Mouse (Mus musculus) embryonic facial prominence, embryonic 15.5 days (tissue): ENCODE data around the gene Dpf3. TPM values are rescaled to one million over a fixed set of nuclear protein-coding genes. Genes with fewer than 3 reads are reported as not detected.

ENCODE experiments used
- ATAC-seq: fragments of 200-750 bp; cut with Nextera tagmentation; 2 replicates; pipeline ENCODE4 v1.8.0; 2017; ENCODE audit warnings: low read depth, moderate TSS enrichment; ENCODE audit not compliant: insufficient number of reproducible peaks, low FRiP score, low TSS enrichment
- H3K27ac ChIP-seq: fragments of 300-500 bp; sonication (generic); replicated peaks from 2 replicates; pipeline ENCODE4 v1.5.1; 2015; ENCODE audit warnings: mild to moderate bottlenecking, inconsistent platforms
- H3K27me3 ChIP-seq: fragments of 300-500 bp; sonication (generic); 2 replicates; pipeline ENCODE4 v1.6.1; 2015; ENCODE audit warnings: inconsistent platforms
- H3K36me3 ChIP-seq: fragments of 300-500 bp; sonication (generic); 2 replicates; pipeline ENCODE4 v1.6.1; 2015; ENCODE audit warnings: mild to moderate bottlenecking, inconsistent platforms
- H3K4me1 ChIP-seq: fragments of 300-500 bp; sonication (generic); 2 replicates; pipeline ENCODE4 v1.6.1; 2015; ENCODE audit warnings: inconsistent platforms
- H3K4me2 ChIP-seq: fragments of 300-500 bp; sonication (generic); replicated peaks from 2 replicates; pipeline ENCODE4 v1.6.1; 2015; ENCODE audit warnings: mild to moderate bottlenecking, inconsistent platforms
- H3K4me3 ChIP-seq: fragments of 300-500 bp; sonication (generic); replicated peaks from 2 replicates; pipeline ENCODE4 v1.5.1; 2015; ENCODE audit warnings: mild to moderate bottlenecking, inconsistent platforms
- H3K9ac ChIP-seq: fragments of 300-500 bp; sonication (generic); 2 replicates; pipeline ENCODE4 v1.6.1; 2015; ENCODE audit warnings: inconsistent platforms
- H3K9me3 ChIP-seq: fragments of 300-500 bp; sonication (generic); replicated peaks from 2 replicates; pipeline ENCODE4 v1.6.1; 2016; ENCODE audit warnings: inconsistent platforms
- WGBS: fragments of 180-500 bp; shearing (Covaris S2); methylation state at CpG from one replicate; pipeline ENCODE4 v1.1.7; 2015; 5-methylcytosine and 5-hydroxymethylcytosine counted together
- polyA plus RNA-seq: library from polyadenylated mRNA; unstranded; fragments of >200 nt; fragmentation: Nextera tagmentation; extraction: Ambion mirVana; gene quantifications from 2 replicates; pipeline ENCODE4 v1.2.1, GENCODE M21; 2015

Gene Dpf3
- polyA plus RNA-seq: 3.9 and 4.6 TPM in 2 replicates

- ATAC-seq: peak; percentile 93
- H3K27me3 ChIP-seq: peaks cover 33% of the 10 kb centered on the region
Measured at GRCm38 (mm10) chr12:83487476-83487991, at the start of gene Dpf3. TSS of gene Dpf3 (minus strand) at chr12:83487716.

GRCm38 (mm10) chr12:83536039-83536438 lies 48.5 kb upstream of the Dpf3 start:
- Histone ChIP-seq H3K9me3 (no peaks in the 10 kb centered on the region), H3K4me1 (peaks cover 12% of the 10 kb centered on the region), H3K4me2 (0 out of 2 replicates have a peak overlapping the region, but pooled peaks have one; percentile 2), H3K27ac (peak overlapping the region; percentile 48; the same call in 1 of the 2 replicates), H3K27me3 (no peaks in the 10 kb centered on the region), H3K4me3 (no peak overlapping the region), H3K36me3 (peaks cover 80% of the 10 kb centered on the region), H3K9ac (no peak overlapping the region)
- 36% methylated on average over 9 of the region's 9 CpGs for WGBS
- ATAC-seq: no peak

More at GRCm38 (mm10) chr12:83487476-83487991, at the start of gene Dpf3:
- Histone ChIP-seq H3K4me1 (peaks cover 35% of the 10 kb centered on the region), H3K4me2 (peak within 1 kb of the TSS; percentile 100), H3K9ac (peak within 1 kb of the TSS; percentile 40), H3K9me3 (0 out of 2 replicates have a peak, but pooled peaks cover 4% of the 10 kb centered on the region), H3K36me3 (no peaks in the 10 kb centered on the region), H3K27ac (0 out of 2 replicates have a peak within 1 kb of the TSS, but pooled peaks have one; percentile 39), H3K4me3 (peak within 1 kb of the TSS; percentile 66)
- WGBS: under 1% methylated on average over 31 of the region's 31 CpGs

- 61% methylated on average over 11 of the region's 11 CpGs for WGBS
- Histone ChIP-seq H3K9ac (no peak overlapping the region), H3K27me3 (no peaks in the 10 kb centered on the region), H3K4me3 (no peak overlapping the region), H3K4me2 (no peak overlapping the region), H3K9me3 (no peaks in the 10 kb centered on the region), H3K4me1 (peaks cover 12% of the 10 kb centered on the region), H3K36me3 (peaks cover 77% of the 10 kb centered on the region), H3K27ac (peak overlapping the region; percentile 48; the same call in 1 of the 2 replicates)
- no peak for ATAC-seq
Measured at GRCm38 (mm10) chr12:83535428-83535827, 47.9 kb upstream of the Dpf3 start.

- WGBS: 77% methylated on average over 3 of the region's 3 CpGs
- ATAC-seq: no peak
Measured at GRCm38 (mm10) chr12:83534190-83534589, 46.7 kb upstream of the Dpf3 start.

GRCm38 (mm10) chr12:83532966-83533365 lies 45.5 kb upstream of the Dpf3 start:
- Histone ChIP-seq H3K27me3 (no peaks in the 10 kb centered on the region), H3K36me3 (peaks cover 67% of the 10 kb centered on the region), H3K4me3 (no peak overlapping the region), H3K4me2 (no peak overlapping the region), H3K9me3 (no peaks in the 10 kb centered on the region), H3K4me1 (peaks cover 12% of the 10 kb centered on the region), H3K9ac (no peak overlapping the region), H3K27ac (no peak overlapping the region)
- WGBS: 91% methylated on average over 3 of the region's 3 CpGs
- no peak for ATAC-seq

More at GRCm38 (mm10) chr12:83534190-83534589, 46.7 kb upstream of the Dpf3 start:
- H3K9ac ChIP-seq: no peak overlapping the region
- no peak overlapping the region for H3K4me2 ChIP-seq
- peaks cover 12% of the 10 kb centered on the region for H3K4me1 ChIP-seq
- H3K4me3 ChIP-seq: no peak overlapping the region
- no peaks in the 10 kb centered on the region for H3K9me3 ChIP-seq
- no peaks in the 10 kb centered on the region for H3K27me3 ChIP-seq
- H3K27ac ChIP-seq: no peak overlapping the region
- H3K36me3 ChIP-seq: peaks cover 71% of the 10 kb centered on the region

GRCm38 (mm10) chr12:83531992-83532391 lies 44.5 kb upstream of the Dpf3 start:
- 83% methylated on average over 6 of the region's 6 CpGs for WGBS
- Histone ChIP-seq H3K4me3 (no peak overlapping the region), H3K4me2 (no peak overlapping the region), H3K9ac (no peak overlapping the region), H3K27ac (no peak overlapping the region), H3K9me3 (no peaks in the 10 kb centered on the region), H3K27me3 (no peaks in the 10 kb centered on the region), H3K4me1 (peaks cover 12% of the 10 kb centered on the region), H3K36me3 (peaks cover 59% of the 10 kb centered on the region)
- no peak for ATAC-seq

- H3K27ac ChIP-seq: no peak overlapping the region
- H3K4me3 ChIP-seq: no peak overlapping the region
- H3K9me3 ChIP-seq: no peaks in the 10 kb centered on the region
- no peak overlapping the region for H3K4me2 ChIP-seq
- peaks cover 41% of the 10 kb centered on the region for H3K36me3 ChIP-seq
- peaks cover 4% of the 10 kb centered on the region for H3K4me1 ChIP-seq
- no peak for ATAC-seq
- no peak overlapping the region for H3K9ac ChIP-seq
- no peaks in the 10 kb centered on the region for H3K27me3 ChIP-seq
- WGBS: 88% methylated on average over 5 of the region's 5 CpGs
Measured at GRCm38 (mm10) chr12:83528665-83529064, 41.1 kb upstream of the Dpf3 start.

GRCm38 (mm10) chr12:83527816-83528215 lies 40.3 kb upstream of the Dpf3 start:
- no peak overlapping the region for H3K4me2 ChIP-seq
- no peak overlapping the region for H3K9ac ChIP-seq
- peaks cover 4% of the 10 kb centered on the region for H3K4me1 ChIP-seq
- 0 out of 2 replicates have a peak overlapping the region, but pooled peaks have one; percentile 22 for H3K27ac ChIP-seq
- WGBS: 47% methylated on average over 6 of the region's 6 CpGs
- ATAC-seq: no peak
- H3K27me3 ChIP-seq: no peaks in the 10 kb centered on the region
- H3K4me3 ChIP-seq: no peak overlapping the region
- H3K9me3 ChIP-seq: no peaks in the 10 kb centered on the region
- peaks cover 33% of the 10 kb centered on the region for H3K36me3 ChIP-seq

GRCm38 (mm10) chr12:83525822-83526544 lies 38.5 kb upstream of the Dpf3 start:
- H3K36me3 ChIP-seq: peaks cover 16% of the 10 kb centered on the region
- H3K4me2 ChIP-seq: peak overlapping the region; percentile 28; the same call in 1 of the 2 replicates
- H3K4me3 ChIP-seq: peak overlapping the region; percentile 14; the same call in 1 of the 2 replicates
- peak overlapping the region; percentile 75 for H3K27ac ChIP-seq
- no peaks in the 10 kb centered on the region for H3K27me3 ChIP-seq
- 44% methylated on average over 18 of the region's 18 CpGs for WGBS
- H3K4me1 ChIP-seq: peaks cover 14% of the 10 kb centered on the region
- ATAC-seq: no peak; the same call in 1 of the 2 replicates
- no peaks in the 10 kb centered on the region for H3K9me3 ChIP-seq
- H3K9ac ChIP-seq: no peak overlapping the region

GRCm38 (mm10) chr12:83524329-83524728 lies 36.8 kb upstream of the Dpf3 start:
- Histone ChIP-seq H3K4me1 (peaks cover 17% of the 10 kb centered on the region), H3K36me3 (peaks cover 9% of the 10 kb centered on the region), H3K27ac (no peak overlapping the region), H3K9me3 (no peaks in the 10 kb centered on the region), H3K4me2 (no peak overlapping the region), H3K4me3 (no peak overlapping the region), H3K27me3 (no peaks in the 10 kb centered on the region), H3K9ac (no peak overlapping the region)
- ATAC-seq: no peak
- 76% methylated on average over 5 of the region's 5 CpGs for WGBS

- H3K27ac ChIP-seq: no peak overlapping the region
- peaks cover 17% of the 10 kb centered on the region for H3K4me1 ChIP-seq
- 69% methylated on average over 4 of the region's 4 CpGs for WGBS
- H3K9ac ChIP-seq: no peak overlapping the region
- H3K9me3 ChIP-seq: no peaks in the 10 kb centered on the region
- no peaks in the 10 kb centered on the region for H3K27me3 ChIP-seq
- ATAC-seq: no peak
- no peak overlapping the region for H3K4me2 ChIP-seq
- H3K36me3 ChIP-seq: peaks cover 5% of the 10 kb centered on the region
- H3K4me3 ChIP-seq: no peak overlapping the region
Measured at GRCm38 (mm10) chr12:83523892-83524291, 36.4 kb upstream of the Dpf3 start.
